Mouse (Mus musculus): ENCODE results near the gene Sox9. TPM values are rescaled to one million over a fixed set of nuclear protein-coding genes. Genes with fewer than 3 reads are reported as not detected.
A peak's percentile ranks its signal among the peaks of the same experiment; 100 is the strongest.

The Sox9 gene
- total RNA-seq (2021), result 1 to 10 TPM; 3.1 to 4.0 TPM
- long read RNA-seq, experiment 1, partial matches to known transcripts, result 0 of 1 reads
- long read RNA-seq, experiment 1, other reads (novel, unspliced or antisense), result 1 of 1 reads
- long read RNA-seq, experiment 2, partial matches to known transcripts, result 0 of 1 reads
- long read RNA-seq, experiment 2, other reads (novel, unspliced or antisense), result 1 of 1 reads

- DNase-seq (ENCODE audit: low spot score in 2 of 2), result peak; percentile 60 to 80
These were observed at the start of gene Sox9 for GRCm38 (mm10) chr11:112781994-112782356. Gene Sox9 (plus strand): TSS chr11:112782224.

- no peak for DNase-seq (ENCODE audit: low spot score in 2 of 2)
These were observed 49.6 kb upstream of the Sox9 start for GRCm38 (mm10) chr11:112732401-112732800.

- DNase-seq (ENCODE audit: low spot score in 2 of 2), result no peak
These were observed 45.0 kb upstream of the Sox9 start for GRCm38 (mm10) chr11:112737071-112737470.

- DNase-seq (ENCODE audit: low spot score in 2 of 2), result no peak
These were observed 42.3 kb upstream of the Sox9 start for GRCm38 (mm10) chr11:112739681-112740080.

- no peak for DNase-seq (ENCODE audit: low spot score in 2 of 2)
These were observed 25.5 kb upstream of the Sox9 start for GRCm38 (mm10) chr11:112756516-112756915.

GRCm38 (mm10) chr11:112758056-112758455 lies 24.0 kb upstream of the Sox9 start:
- no peak for DNase-seq (ENCODE audit: low spot score in 2 of 2)

- DNase-seq (ENCODE audit: low spot score in 2 of 2), result no peak
These were observed 15.1 kb upstream of the Sox9 start for GRCm38 (mm10) chr11:112766956-112767355.

GRCm38 (mm10) chr11:112767531-112768041 lies 14.4 kb upstream of the Sox9 start:
- no peak for DNase-seq (ENCODE audit: low spot score in 2 of 2)

- DNase-seq (ENCODE audit: low spot score in 2 of 2), result no peak
These were observed 9.2 kb upstream of the Sox9 start for GRCm38 (mm10) chr11:112772791-112773355.

GRCm38 (mm10) chr11:112779762-112780161 lies 2.3 kb upstream of the Sox9 start:
- peak; percentile 48 to 58 for DNase-seq (ENCODE audit: low spot score in 2 of 2)

- DNase-seq (ENCODE audit: low spot score in 2 of 2), result no peak
These were observed 1.6 kb upstream of the Sox9 start for GRCm38 (mm10) chr11:112780394-112780920.

- DNase-seq (ENCODE audit: low spot score in 2 of 2), result peak in 1 of 2 experiments; percentile 62
These were observed 751 bp upstream of the Sox9 start for GRCm38 (mm10) chr11:112781035-112781911.

- DNase-seq (ENCODE audit: low spot score in 2 of 2), result peak; percentile 47 to 64
These were observed 515 bp downstream of the Sox9 start for GRCm38 (mm10) chr11:112782357-112783121.

- DNase-seq (ENCODE audit: low spot score in 2 of 2), result no peak
These were observed 1.6 kb downstream of the Sox9 start for GRCm38 (mm10) chr11:112783401-112784346.

- DNase-seq (ENCODE audit: low spot score in 2 of 2), result no peak
These were observed 2.4 kb downstream of the Sox9 start for GRCm38 (mm10) chr11:112784347-112784902.

GRCm38 (mm10) chr11:112784903-112785381 lies 2.9 kb downstream of the Sox9 start:
- DNase-seq (ENCODE audit: low spot score in 2 of 2), result peak in 1 of 2 experiments; percentile 23

GRCm38 (mm10) chr11:112785581-112785980 lies 3.6 kb downstream of the Sox9 start:
- DNase-seq (ENCODE audit: low spot score in 2 of 2), result no peak

- DNase-seq (ENCODE audit: low spot score in 2 of 2), result no peak
These were observed 4.4 kb downstream of the Sox9 start for GRCm38 (mm10) chr11:112786427-112786826.

- no peak for DNase-seq (ENCODE audit: low spot score in 2 of 2)
These were observed 6.3 kb downstream of the Sox9 start for GRCm38 (mm10) chr11:112788296-112788695.
